Mouse (Mus musculus): Measurements from ENCODE around the gene Psmc6. TPM values are rescaled to one million over a fixed set of nuclear protein-coding genes. Genes with fewer than 3 reads are reported as not detected.
A peak's percentile ranks its signal among the peaks of the same experiment; 100 is the strongest.

The Psmc6 gene
- total RNA-seq, 2 experiments from 2014 or later: 90.1 to 102 TPM

DNA sequence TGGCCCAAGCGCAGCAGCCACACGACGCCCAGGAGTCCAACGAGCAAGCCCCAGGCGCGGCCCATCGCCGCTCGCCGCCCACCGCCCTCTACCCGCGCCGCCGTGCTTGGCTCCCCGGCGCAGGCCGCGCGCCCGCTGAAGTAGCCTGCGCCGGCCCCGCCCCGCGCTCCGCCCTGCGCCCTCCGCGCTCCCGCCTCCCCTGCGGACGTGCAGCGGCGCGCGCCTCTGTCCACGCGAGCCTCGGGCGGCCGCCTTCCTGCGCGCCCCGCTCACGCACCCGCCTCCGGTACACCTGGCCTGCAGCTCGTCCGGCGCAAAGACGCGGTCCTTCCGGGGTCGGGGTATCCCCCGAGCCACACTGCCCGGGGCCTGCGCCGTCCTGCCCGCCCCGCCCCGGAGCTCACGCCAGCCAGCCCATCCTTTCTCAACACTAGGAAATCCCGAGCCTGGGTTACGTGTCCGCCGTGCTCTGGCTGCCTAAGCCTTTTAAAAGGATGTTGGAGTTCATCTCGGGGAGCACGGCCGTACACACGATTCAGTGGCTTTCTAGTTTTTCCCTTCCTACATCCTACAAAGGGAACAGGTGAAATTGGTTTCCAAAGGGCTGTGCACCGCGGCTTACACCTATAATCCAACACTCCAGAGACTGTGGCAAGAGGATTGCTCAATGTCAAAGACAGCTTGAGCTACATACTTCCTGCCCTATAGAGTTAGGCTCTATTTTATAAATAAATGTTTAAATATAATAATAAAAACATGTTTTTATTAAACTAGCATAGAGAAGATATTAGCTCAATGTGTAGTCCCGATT lies 11.0 kb upstream of the Psmc6 start, which contains the start of gene Ero1l:
Gene Ero1l (minus strand): TSS at position 346 of the 811 bp plus-strand sequence.
- intact Hi-C loops (cut with DNase I): loop anchor here (1.0 to 5.0 kb wide), 3 partner anchors 11 to 454 kb away; partner anchors contain the start of genes Gpr137c and Psmc6
- peak; percentile 88 to 89 for DNase-seq (ENCODE audit: extremely low spot score in 1 of 2, low spot score in 2 of 2)
- Histone ChIP-seq H3K4me3 (peak within 1 kb of the TSS; percentile 97), H3K27ac (peak within 1 kb of the TSS; percentile 98)
- no peak for TF ChIP-seq CTCF (IDR thresholded peaks at IDR 0.05)

- no peak for DNase-seq (ENCODE audit: extremely low spot score in 1 of 2, low spot score in 2 of 2)
- Histone ChIP-seq H3K27ac (peak overlapping the region; percentile 98), H3K4me3 (peak overlapping the region; percentile 97)
- intact Hi-C loops (cut with DNase I): loop anchor here (5.0 kb wide), 2 partner anchors 102 to 453 kb away; partner anchors contain the start of gene Gpr137c
- no peak for TF ChIP-seq CTCF (IDR thresholded peaks at IDR 0.05)
Measured at GRCm38 (mm10) chr14:45319237-45319610, 10.4 kb upstream of the Psmc6 start.

DNA sequence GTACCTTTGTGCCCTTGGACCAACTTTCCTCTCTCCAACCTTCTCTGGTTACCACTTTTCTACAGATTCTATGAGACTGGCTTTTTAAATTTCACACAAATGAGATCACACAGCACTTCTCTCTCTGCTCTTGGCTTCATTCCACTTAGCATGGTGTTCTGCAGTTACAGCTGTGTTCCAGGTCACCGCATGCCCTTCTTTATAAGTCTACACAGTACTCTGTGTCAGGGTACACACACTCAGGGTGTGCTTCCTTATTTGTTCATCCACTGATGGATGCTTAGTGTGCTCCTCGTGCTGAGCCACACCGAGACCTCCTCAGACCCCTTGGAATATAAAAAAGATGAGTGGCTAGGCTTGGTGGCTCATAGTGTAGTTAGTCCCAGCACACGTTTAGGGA lies 9.5 kb upstream of the Psmc6 start:
- intact Hi-C loops (cut with DNase I): no loop called here
- DNase-seq (ENCODE audit: extremely low spot score in 1 of 2, low spot score in 2 of 2): no peak
- no peak for TF ChIP-seq CTCF (IDR thresholded peaks at IDR 0.05)
- no peak overlapping the region for H3K4me3 ChIP-seq
- H3K27ac ChIP-seq: no peak overlapping the region

DNA sequence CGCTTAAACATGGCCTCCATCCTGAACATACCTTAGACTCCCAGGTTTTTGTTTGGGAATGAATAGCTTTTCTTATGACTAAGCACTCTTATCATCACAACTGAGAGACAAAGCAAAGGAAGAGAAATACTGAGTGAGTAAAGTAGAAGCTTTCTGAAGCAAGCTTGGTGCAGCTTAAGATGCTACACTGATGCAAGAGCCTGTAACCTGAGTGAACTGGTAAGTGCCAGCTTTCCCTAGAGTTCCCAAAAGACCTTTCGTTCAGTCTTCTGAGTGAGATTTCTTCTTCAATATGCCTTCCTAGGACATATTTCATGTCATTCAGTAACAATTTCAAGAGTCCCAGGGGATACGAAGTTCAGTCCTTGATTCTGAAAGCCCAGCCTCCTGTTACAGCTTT lies 8.5 kb upstream of the Psmc6 start:
- DNase-seq (ENCODE audit: extremely low spot score in 1 of 2, low spot score in 2 of 2): no peak
- Histone ChIP-seq H3K4me3 (no peak overlapping the region), H3K27ac (peak overlapping the region; percentile 7; the same call in 1 of the 2 replicates)
- TF ChIP-seq CTCF (IDR thresholded peaks at IDR 0.05): no peak
- intact Hi-C loops (cut with DNase I): no loop called here

DNA sequence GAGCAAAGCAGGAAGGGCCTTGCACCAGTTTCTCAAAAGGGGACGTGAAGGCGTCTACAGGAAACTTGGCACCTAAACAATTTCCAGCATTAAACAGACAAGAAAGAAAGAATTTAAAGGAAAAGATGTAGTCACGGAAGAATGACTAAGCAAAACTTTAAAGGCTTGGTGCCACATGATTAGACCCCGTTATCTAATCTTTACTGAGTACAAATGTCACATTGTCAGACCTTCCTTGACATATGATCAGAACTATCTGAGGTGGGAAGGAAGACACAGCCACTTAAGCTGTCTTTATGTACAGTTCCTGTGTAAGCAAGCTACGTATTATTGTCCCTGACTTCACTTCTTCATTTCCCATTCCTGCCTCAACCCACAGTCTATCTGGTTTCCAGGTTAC lies 8.0 kb upstream of the Psmc6 start:
- intact Hi-C loops (cut with DNase I): no loop called here
- DNase-seq (ENCODE audit: extremely low spot score in 1 of 2, low spot score in 2 of 2): no peak
- Histone ChIP-seq H3K27ac (peak overlapping the region; percentile 7; the same call in 1 of the 2 replicates), H3K4me3 (no peak overlapping the region)
- no peak for TF ChIP-seq CTCF (IDR thresholded peaks at IDR 0.05)

DNA sequence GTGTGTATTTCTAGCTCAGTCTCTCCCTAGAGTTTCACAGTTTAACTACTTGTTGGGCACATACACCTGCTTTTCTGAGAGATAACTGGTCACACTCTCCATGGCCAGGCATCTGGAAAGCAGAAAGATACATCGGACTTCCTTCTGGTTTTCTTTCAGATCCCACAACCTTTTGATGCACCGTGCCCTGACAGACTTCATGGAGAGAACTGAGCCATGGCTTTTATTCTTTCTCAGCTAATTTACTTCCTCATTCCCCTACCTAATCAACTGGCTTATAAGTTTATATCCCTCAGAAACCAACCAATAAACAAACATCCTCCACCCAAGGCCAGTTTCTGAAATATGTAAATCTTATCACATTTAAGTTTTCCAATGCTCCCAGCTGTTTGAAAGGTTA lies 7.1 kb upstream of the Psmc6 start:
- Histone ChIP-seq H3K27ac (no peak overlapping the region), H3K4me3 (no peak overlapping the region)
- TF ChIP-seq CTCF (IDR thresholded peaks at IDR 0.05): no peak
- DNase-seq (ENCODE audit: extremely low spot score in 1 of 2, low spot score in 2 of 2): no peak
- intact Hi-C loops (cut with DNase I): no loop called here

- no peak overlapping the region for H3K4me3 ChIP-seq
- no peak for DNase-seq (ENCODE audit: extremely low spot score in 1 of 2, low spot score in 2 of 2)
- TF ChIP-seq CTCF (IDR thresholded peaks at IDR 0.05): no peak
- no peak overlapping the region for H3K27ac ChIP-seq
- intact Hi-C loops (cut with DNase I): no loop called here
Measured at GRCm38 (mm10) chr14:45323320-45323719, 6.3 kb upstream of the Psmc6 start.

GRCm38 (mm10) chr14:45325471-45325870 lies 4.1 kb upstream of the Psmc6 start:
- Histone ChIP-seq H3K4me3 (no peak overlapping the region), H3K27ac (no peak overlapping the region)
- intact Hi-C loops (cut with DNase I): no loop called here
- no peak for DNase-seq (ENCODE audit: extremely low spot score in 1 of 2, low spot score in 2 of 2)
- TF ChIP-seq CTCF (IDR thresholded peaks at IDR 0.05): no peak

DNA sequence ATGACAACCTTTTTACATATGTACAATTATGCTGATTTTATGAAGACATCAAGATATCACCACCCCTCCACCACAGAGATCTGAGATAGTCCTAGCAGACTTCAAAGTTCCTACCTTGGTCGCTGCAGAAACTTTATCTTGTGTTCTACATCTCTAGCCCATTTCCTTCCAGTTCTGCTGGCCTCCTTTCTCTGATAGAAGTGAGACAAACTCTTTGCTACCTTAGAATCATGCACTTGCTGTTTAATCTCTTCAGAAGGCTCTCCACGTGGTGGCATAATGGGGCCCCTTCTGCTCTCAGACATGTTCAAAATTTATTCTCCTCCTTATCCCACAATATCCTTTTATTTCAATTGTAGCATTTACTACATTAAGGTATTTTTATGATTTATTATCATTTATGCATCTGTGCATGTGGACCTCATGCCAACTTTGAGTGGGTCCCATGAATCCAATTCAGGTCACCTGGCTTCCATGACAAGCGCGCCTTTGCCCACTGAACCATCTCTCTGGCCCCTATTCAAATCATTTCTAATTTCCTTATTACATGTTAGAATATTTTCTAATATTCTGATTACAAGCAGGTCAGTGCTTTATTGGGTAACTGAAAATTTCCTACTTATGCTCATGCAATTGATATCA lies 1.4 kb upstream of the Psmc6 start:
- intact Hi-C loops (cut with DNase I): no loop called here
- Histone ChIP-seq H3K4me3 (no peak overlapping the region), H3K27ac (no peak overlapping the region)
- DNase-seq (ENCODE audit: extremely low spot score in 1 of 2, low spot score in 2 of 2): no peak
- no peak for TF ChIP-seq CTCF (IDR thresholded peaks at IDR 0.05)

DNA sequence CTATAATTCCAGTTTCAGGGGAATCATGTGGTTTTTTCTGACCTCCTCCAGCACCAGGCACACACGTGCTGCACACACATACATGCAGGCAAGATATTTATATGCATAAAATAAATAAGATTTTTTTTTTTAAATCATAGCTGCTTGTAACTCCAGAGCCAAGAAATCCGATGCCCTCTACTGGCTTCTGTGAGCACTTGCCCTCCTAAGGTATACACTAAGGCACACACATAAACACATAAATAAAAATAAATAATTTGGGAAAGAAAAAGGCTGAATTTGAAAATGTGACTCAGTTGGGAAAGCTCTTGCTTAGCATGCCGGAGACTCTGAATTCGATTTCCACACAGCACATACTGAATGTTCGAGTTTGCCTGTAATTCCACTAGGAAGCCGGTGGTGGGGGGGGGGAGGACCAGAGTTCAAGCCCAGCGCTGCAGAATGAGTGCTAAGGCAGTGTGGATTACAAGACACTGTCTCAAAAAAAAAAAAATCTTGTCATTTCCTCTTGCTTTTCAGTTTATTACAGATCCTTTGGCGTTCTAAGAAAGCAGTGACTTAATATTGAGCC lies 485 bp upstream of the Psmc6 start:
- TF ChIP-seq CTCF (IDR thresholded peaks at IDR 0.05): no peak
- Histone ChIP-seq H3K4me3 (peak overlapping the region; percentile 91), H3K27ac (peak overlapping the region; percentile 51; the same call in 1 of the 2 replicates)
- intact Hi-C loops (cut with DNase I): loop anchor here (1.0 kb wide), 1 partner anchor 11 kb away; the partner anchor contains the start of gene Ero1l
- DNase-seq (ENCODE audit: extremely low spot score in 1 of 2, low spot score in 2 of 2): no peak

DNA sequence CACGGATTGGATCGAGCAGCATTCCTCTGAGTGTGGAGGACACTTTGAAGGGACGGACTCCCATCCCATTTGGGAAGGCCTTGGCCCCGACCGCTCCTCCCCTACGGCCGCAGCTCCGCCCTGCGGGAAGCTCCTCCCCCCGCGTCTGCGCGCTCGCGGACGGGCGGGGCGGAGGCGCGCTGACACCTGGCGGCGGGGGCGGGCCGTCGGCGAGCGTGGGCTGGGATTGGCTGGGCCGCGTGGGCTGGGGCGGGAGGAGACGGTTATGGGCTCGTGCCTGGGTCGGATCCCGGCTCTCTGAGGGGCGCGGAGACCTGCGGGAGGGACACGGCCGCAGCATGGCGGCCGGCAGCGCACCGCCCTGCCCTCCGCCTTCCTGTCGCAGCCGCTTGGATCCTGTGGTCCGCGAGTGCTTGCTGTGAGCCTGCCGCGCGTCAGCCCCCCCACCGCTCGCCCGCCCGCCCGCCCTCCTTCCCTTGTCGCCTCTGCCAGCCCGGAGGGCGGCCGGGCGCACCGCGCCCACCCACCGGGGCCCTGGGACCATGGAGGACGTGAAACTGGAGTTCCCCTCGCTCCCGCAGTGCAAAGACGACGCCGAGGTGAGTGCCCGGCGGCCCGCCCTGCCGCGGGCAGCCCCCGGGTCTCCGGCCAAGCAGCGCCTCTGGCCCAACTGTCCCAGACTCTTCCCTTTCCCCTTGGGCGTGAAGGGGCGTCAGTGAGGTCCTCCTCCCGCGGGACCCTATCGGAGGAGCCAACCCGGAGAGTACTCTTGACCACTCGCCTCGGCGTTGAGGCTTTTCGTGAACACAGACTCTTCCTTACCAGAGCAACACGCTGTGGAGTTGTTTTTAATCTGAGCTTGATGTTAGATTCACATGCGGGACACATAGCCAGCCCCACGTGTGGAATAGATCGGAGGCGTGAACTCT lies 21.6 kb downstream of the Psmc6 start, which contains the start of gene Styx:
Gene Styx (plus strand): TSS at position 163 of the 929 bp plus-strand sequence.
- H3K4me3 ChIP-seq: peak within 1 kb of the TSS; percentile 63
- H3K27ac ChIP-seq: peak within 1 kb of the TSS; percentile 79
- TF ChIP-seq CTCF (IDR thresholded peaks at IDR 0.05): no peak
- intact Hi-C loops (cut with DNase I): no loop called here
- peak; percentile 94 for DNase-seq (ENCODE audit: extremely low spot score in 1 of 2, low spot score in 2 of 2)
